Mouse (Mus musculus) thymus, adult 2 months (tissue): ENCODE measurements around the gene Olfr878. TPM values are rescaled to one million over a fixed set of nuclear protein-coding genes. Genes with fewer than 3 reads are reported as not detected.

Experiments
- DNase-seq: peaks from one replicate; pipeline ENCODE4 v3.0.0; 2021
- H3K27ac ChIP-seq: fragments of 200-500 bp; 2 replicates; pipeline ENCODE4 v1.5.1; 2012; ENCODE audit warnings: low read length, control low read depth; ENCODE audit not compliant: control insufficient read depth, insufficient read depth
- H3K27me3 ChIP-seq: fragments of 200-500 bp; 2 replicates; pipeline ENCODE4 v1.6.1; 2012; ENCODE audit warnings: mild to moderate bottlenecking, low read length, moderate library complexity, mixed read lengths; ENCODE audit not compliant: control insufficient read depth, insufficient read depth
- H3K36me3 ChIP-seq: fragments of 200-500 bp; 2 replicates; pipeline ENCODE4 v1.6.1; 2012; ENCODE audit warnings: mild to moderate bottlenecking, low read length, moderate library complexity; ENCODE audit not compliant: control insufficient read depth, insufficient read depth
- H3K4me1 ChIP-seq: fragments of 200-500 bp; replicated peaks from 2 replicates; pipeline ENCODE4 v1.6.1; 2012; ENCODE audit warnings: low read length; ENCODE audit not compliant: control insufficient read depth, insufficient read depth
- H3K4me3 ChIP-seq: fragments of 200-500 bp; 2 replicates; pipeline ENCODE4 v1.5.1; 2012; ENCODE audit warnings: mild to moderate bottlenecking, low read length, control low read depth, moderate library complexity; ENCODE audit not compliant: control insufficient read depth, insufficient read depth
- CTCF ChIP-seq: fragments of 200-500 bp; IDR thresholded peaks from 2 replicates; pipeline ENCODE4 v1.5.1; 2012; ENCODE audit warnings: mild to moderate bottlenecking, control low read depth, low read length, moderate library complexity, borderline replicate concordance; ENCODE audit not compliant: control insufficient read depth, poor library complexity, insufficient read depth; ENCODE audit errors: extremely low read depth
- POLR2A ChIP-seq: fragments of 200-500 bp; IDR thresholded peaks from 2 replicates; pipeline ENCODE4 v1.6.1; 2012; ENCODE audit warnings: mild to moderate bottlenecking, low read length, control low read depth, moderate library complexity; ENCODE audit not compliant: control insufficient read depth, poor library complexity, insufficient read depth; ENCODE audit errors: extremely low read depth
- WGBS: fragments of 180-500 bp; shearing (Covaris S2); methylation state at CpG from one replicate; pipeline ENCODE4 v1.1.7; 2018; 5-methylcytosine and 5-hydroxymethylcytosine counted together
- polyA plus RNA-seq: library from polyadenylated mRNA; depleted of rRNA; stranded (reverse); fragments of >200 nt; gene quantifications from 2 replicates; pipeline ENCODE4 v1.2.3, GENCODE M21; 2012; rRNA removed

Gene Olfr878
- polyA plus RNA-seq, 1 experiment, result not detected

DNA sequence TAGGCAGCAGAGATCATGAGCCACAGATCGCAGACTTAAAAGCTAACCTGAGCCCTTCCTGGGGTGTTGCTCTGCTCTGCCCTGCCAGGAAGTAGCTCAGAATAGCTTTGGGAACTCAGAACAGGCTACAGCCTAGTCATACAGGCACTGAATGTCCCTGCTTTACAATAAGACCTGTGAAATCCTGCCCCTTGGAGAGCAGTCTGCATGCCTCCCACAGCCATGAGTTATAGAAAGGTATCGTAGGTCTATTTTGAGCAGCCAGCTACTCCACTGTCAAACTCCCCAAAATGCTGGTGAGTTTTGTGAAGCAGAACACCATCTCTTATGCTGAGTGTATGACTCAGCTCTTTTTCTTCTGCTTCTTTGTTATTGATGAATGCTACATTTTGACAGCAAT, 23.5 kb downstream of the Olfr878 start:
- H3K4me3 ChIP-seq, result no peak overlapping the region
- 80% methylated on average over 2 of the region's 2 CpGs for WGBS
- no peaks in the 10 kb centered on the region for H3K27me3 ChIP-seq
- TF ChIP-seq POLR2A (no peak), CTCF (no peak)
- H3K27ac ChIP-seq, result no peak overlapping the region
- no peaks in the 10 kb centered on the region for H3K4me1 ChIP-seq
- H3K36me3 ChIP-seq, result no peaks in the 10 kb centered on the region
- no peak for DNase-seq

Other genes with a start within 250 kb of the Olfr878 start
- gene Panx3, start 248.6 kb upstream of the Olfr878 start, polyA plus RNA-seq, result not detected in 2 replicates
- gene Olfr160, start 201.6 kb upstream of the Olfr878 start, polyA plus RNA-seq, result not detected in 2 replicates
- not detected in 2 replicates for gene Olfr874, start 172.7 kb upstream of the Olfr878 start, polyA plus RNA-seq
- gene Olfr875, start 146.0 kb upstream of the Olfr878 start, polyA plus RNA-seq, result not detected in 2 replicates
- not detected in 2 replicates for gene Olfr876, start 114.8 kb upstream of the Olfr878 start, polyA plus RNA-seq
- not detected in 2 replicates for gene Olfr877, start 63.6 kb upstream of the Olfr878 start, polyA plus RNA-seq
- not detected in 2 replicates for gene Olfr145, start 21.1 kb upstream of the Olfr878 start, polyA plus RNA-seq
- gene Olfr881, start 74.0 kb downstream of the Olfr878 start, polyA plus RNA-seq, result not detected in 2 replicates
- gene Olfr883, start 108.0 kb downstream of the Olfr878 start, polyA plus RNA-seq, result not detected in 2 replicates
- gene Olfr884, start 128.7 kb downstream of the Olfr878 start, polyA plus RNA-seq, result not detected in 2 replicates
- not detected in 2 replicates for gene Olfr885, start 143.5 kb downstream of the Olfr878 start, polyA plus RNA-seq
- not detected in 2 replicates for gene Olfr887, start 166.2 kb downstream of the Olfr878 start, polyA plus RNA-seq
- not detected in 2 replicates for gene Olfr888, start 190.3 kb downstream of the Olfr878 start, polyA plus RNA-seq
- not detected in 2 replicates for gene Olfr889, start 197.4 kb downstream of the Olfr878 start, polyA plus RNA-seq
- gene Olfr890, start 224.7 kb downstream of the Olfr878 start, polyA plus RNA-seq, result not detected in 2 replicates